Mouse (Mus musculus) thymus, adult 2 months (tissue): ENCODE data around the gene Ninj1. TPM values are rescaled to one million over a fixed set of nuclear protein-coding genes. Genes with fewer than 3 reads are reported as not detected.

Experiments used
- DNase-seq: peaks from one replicate; pipeline ENCODE4 v3.0.0; 2021
- H3K27ac ChIP-seq: fragments of 200-500 bp; 2 replicates; pipeline ENCODE4 v1.5.1; 2012; ENCODE audit warnings: low read length, control low read depth; ENCODE audit not compliant: control insufficient read depth, insufficient read depth
- H3K27me3 ChIP-seq: fragments of 200-500 bp; 2 replicates; pipeline ENCODE4 v1.6.1; 2012; ENCODE audit warnings: mild to moderate bottlenecking, low read length, moderate library complexity, mixed read lengths; ENCODE audit not compliant: control insufficient read depth, insufficient read depth
- H3K36me3 ChIP-seq: fragments of 200-500 bp; 2 replicates; pipeline ENCODE4 v1.6.1; 2012; ENCODE audit warnings: mild to moderate bottlenecking, low read length, moderate library complexity; ENCODE audit not compliant: control insufficient read depth, insufficient read depth
- H3K4me1 ChIP-seq: fragments of 200-500 bp; replicated peaks from 2 replicates; pipeline ENCODE4 v1.6.1; 2012; ENCODE audit warnings: low read length; ENCODE audit not compliant: control insufficient read depth, insufficient read depth
- H3K4me3 ChIP-seq: fragments of 200-500 bp; 2 replicates; pipeline ENCODE4 v1.5.1; 2012; ENCODE audit warnings: mild to moderate bottlenecking, low read length, control low read depth, moderate library complexity; ENCODE audit not compliant: control insufficient read depth, insufficient read depth
- CTCF ChIP-seq: fragments of 200-500 bp; IDR thresholded peaks from 2 replicates; pipeline ENCODE4 v1.5.1; 2012; ENCODE audit warnings: mild to moderate bottlenecking, control low read depth, low read length, moderate library complexity, borderline replicate concordance; ENCODE audit not compliant: control insufficient read depth, poor library complexity, insufficient read depth; ENCODE audit errors: extremely low read depth
- POLR2A ChIP-seq: fragments of 200-500 bp; IDR thresholded peaks from 2 replicates; pipeline ENCODE4 v1.6.1; 2012; ENCODE audit warnings: mild to moderate bottlenecking, low read length, control low read depth, moderate library complexity; ENCODE audit not compliant: control insufficient read depth, poor library complexity, insufficient read depth; ENCODE audit errors: extremely low read depth
- WGBS: fragments of 180-500 bp; shearing (Covaris S2); methylation state at CpG from one replicate; pipeline ENCODE4 v1.1.7; 2018; 5-methylcytosine and 5-hydroxymethylcytosine counted together
- polyA plus RNA-seq: library from polyadenylated mRNA; depleted of rRNA; stranded (reverse); fragments of >200 nt; gene quantifications from 2 replicates; pipeline ENCODE4 v1.2.3, GENCODE M21; 2012

Gene Ninj1
- polyA plus RNA-seq, 1 experiment: 113 TPM

GRCm38 (mm10) chr13:49178839-49179585, 8.3 kb upstream of the Ninj1 start:
- H3K4me3 ChIP-seq: no peak overlapping the region
- H3K27ac ChIP-seq: no peak overlapping the region
- no peaks in the 10 kb centered on the region for H3K36me3 ChIP-seq
- no peaks in the 10 kb centered on the region for H3K27me3 ChIP-seq
- DNase-seq: no peak
- no peaks in the 10 kb centered on the region for H3K4me1 ChIP-seq
- TF ChIP-seq POLR2A (no peak), CTCF (no peak)
- WGBS: 82% methylated on average over 19 of the region's 19 CpGs

GRCm38 (mm10) chr13:49180274-49180673, 7.0 kb upstream of the Ninj1 start:
- H3K4me1 ChIP-seq: no peaks in the 10 kb centered on the region
- WGBS: 84% methylated on average over 5 of the region's 5 CpGs
- TF ChIP-seq POLR2A (no peak), CTCF (no peak)
- H3K4me3 ChIP-seq: no peak overlapping the region
- H3K27me3 ChIP-seq: no peaks in the 10 kb centered on the region
- H3K27ac ChIP-seq: no peak overlapping the region
- no peaks in the 10 kb centered on the region for H3K36me3 ChIP-seq
- DNase-seq: no peak

DNA sequence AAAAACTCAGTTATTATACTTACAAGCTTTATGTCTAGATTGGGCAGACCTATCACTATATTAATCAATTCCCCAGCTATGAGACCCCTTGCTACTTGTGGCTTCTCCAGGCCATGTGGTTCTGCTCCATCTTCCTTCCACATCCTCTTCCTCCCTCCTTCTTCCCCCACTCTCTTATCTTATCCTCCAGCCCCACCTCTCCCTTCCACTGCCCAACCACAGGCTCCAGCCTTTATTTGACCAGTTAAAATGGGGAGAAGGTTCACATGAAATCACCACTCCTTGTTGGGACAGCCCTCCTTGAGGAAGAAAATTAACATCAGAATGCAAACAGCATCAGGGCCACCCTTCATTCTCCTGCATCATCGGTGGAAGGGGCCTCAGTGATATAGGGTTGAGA, 6.6 kb upstream of the Ninj1 start:
- Histone ChIP-seq H3K4me1 (no peaks in the 10 kb centered on the region), H3K27ac (no peak overlapping the region), H3K36me3 (no peaks in the 10 kb centered on the region), H3K4me3 (no peak overlapping the region), H3K27me3 (no peaks in the 10 kb centered on the region)
- WGBS: 46% methylated on average over 1 of the region's 1 CpGs
- DNase-seq: no peak
- TF ChIP-seq POLR2A (no peak), CTCF (no peak)

DNA sequence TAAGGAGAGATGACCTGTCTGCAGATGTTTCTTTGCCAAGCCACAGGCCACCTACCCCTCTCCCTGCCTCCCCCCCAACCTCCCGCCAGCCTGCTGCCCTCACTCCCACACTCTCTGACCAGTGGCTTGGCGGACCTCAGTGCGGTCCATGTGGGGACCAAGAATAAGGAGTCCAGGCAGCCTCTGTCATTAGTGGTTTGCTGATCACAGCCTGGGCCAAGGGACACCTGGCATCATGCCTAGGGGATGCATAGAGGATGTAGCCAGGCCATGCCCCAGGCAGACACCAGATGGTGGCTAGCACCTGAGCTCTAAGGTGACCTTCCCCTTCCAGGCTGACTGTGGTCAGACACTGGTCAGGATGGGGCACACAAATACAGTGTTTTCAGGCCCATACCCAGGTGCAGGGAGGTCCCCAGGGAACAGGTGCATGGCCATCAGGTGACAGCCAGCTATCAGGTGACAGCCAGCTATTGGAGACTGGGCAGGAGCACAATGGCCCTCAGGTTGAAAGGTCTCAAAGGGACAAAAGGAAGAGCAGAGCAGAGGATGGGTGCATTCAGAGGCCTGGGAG, 5.8 kb upstream of the Ninj1 start:
- Histone ChIP-seq H3K36me3 (no peaks in the 10 kb centered on the region), H3K4me3 (no peak overlapping the region), H3K4me1 (peaks cover 2% of the 10 kb centered on the region), H3K27me3 (no peaks in the 10 kb centered on the region), H3K27ac (no peak overlapping the region)
- DNase-seq: no peak
- 100% methylated on average over 3 of the region's 3 CpGs for WGBS
- no peak for TF ChIP-seq CTCF
- TF ChIP-seq POLR2A: no peak

DNA sequence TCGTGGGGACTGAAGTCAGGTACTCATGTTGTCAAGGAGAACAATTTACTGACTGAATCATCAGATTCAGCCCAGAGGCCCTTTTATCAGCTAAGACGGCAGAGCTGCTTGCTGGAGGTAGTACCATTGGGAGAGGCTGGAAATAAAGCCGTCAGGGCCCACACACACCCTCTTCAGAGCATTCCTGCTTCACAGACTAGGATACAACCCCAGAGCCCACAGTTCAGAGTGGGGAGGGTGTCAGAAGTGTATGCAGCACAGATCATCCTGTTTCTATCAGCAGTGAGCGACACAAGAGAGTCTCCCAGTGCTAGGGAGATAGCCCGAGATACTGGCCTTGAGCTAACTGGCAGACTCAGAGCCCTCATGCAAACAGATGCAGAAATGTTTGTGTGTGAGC, 4.1 kb upstream of the Ninj1 start:
- H3K4me1 ChIP-seq: peaks cover 11% of the 10 kb centered on the region
- 97% methylated on average over 5 of the region's 5 CpGs for WGBS
- no peak overlapping the region for H3K27ac ChIP-seq
- H3K27me3 ChIP-seq: no peaks in the 10 kb centered on the region
- H3K36me3 ChIP-seq: no peaks in the 10 kb centered on the region
- no peak for TF ChIP-seq POLR2A
- no peak for DNase-seq
- H3K4me3 ChIP-seq: no peak overlapping the region

- Histone ChIP-seq H3K4me1 (peaks cover 16% of the 10 kb centered on the region), H3K4me3 (no peak overlapping the region), H3K27ac (no peak overlapping the region), H3K27me3 (no peaks in the 10 kb centered on the region), H3K36me3 (no peaks in the 10 kb centered on the region)
- no peak for DNase-seq
- WGBS: 83% methylated on average over 5 of the region's 5 CpGs
- no peak for TF ChIP-seq CTCF
- TF ChIP-seq POLR2A: no peak
Measured at GRCm38 (mm10) chr13:49183646-49184045, 3.6 kb upstream of the Ninj1 start.
